Mouse (Mus musculus): ENCODE data around the gene Slc43a1.

Gene Slc43a1

GRCm38 (mm10) chr2:84827283-84827920, 11.2 kb upstream of the Slc43a1 start:
- in situ Hi-C loops (cut with MboI; ENCODE audit: low sequenced_read_pairs), result no loop called here

GRCm38 (mm10) chr2:84831666-84832391, 6.8 kb upstream of the Slc43a1 start:
- in situ Hi-C loops (cut with MboI; ENCODE audit: low sequenced_read_pairs), result no loop called here

- in situ Hi-C loops (cut with MboI; ENCODE audit: low sequenced_read_pairs), result no loop called here
Observed at GRCm38 (mm10) chr2:84837107-84837506, 1.5 kb upstream of the Slc43a1 start.

GRCm38 (mm10) chr2:84837817-84838592, 645 bp upstream of the Slc43a1 start:
- in situ Hi-C loops (cut with MboI; ENCODE audit: low sequenced_read_pairs), result no loop called here

GRCm38 (mm10) chr2:84838993-84839980, 637 bp downstream of the Slc43a1 start:
- in situ Hi-C loops (cut with MboI; ENCODE audit: low sequenced_read_pairs), result no loop called here

- in situ Hi-C loops (cut with MboI; ENCODE audit: low sequenced_read_pairs), result no loop called here
Observed at GRCm38 (mm10) chr2:84840016-84840747, 1.5 kb downstream of the Slc43a1 start.

GRCm38 (mm10) chr2:84840748-84841563, 2.3 kb downstream of the Slc43a1 start:
- in situ Hi-C loops (cut with MboI; ENCODE audit: low sequenced_read_pairs), result no loop called here

- in situ Hi-C loops (cut with MboI; ENCODE audit: low sequenced_read_pairs), result no loop called here
Observed at GRCm38 (mm10) chr2:84841905-84842304, 3.3 kb downstream of the Slc43a1 start.

- in situ Hi-C loops (cut with MboI; ENCODE audit: low sequenced_read_pairs), result no loop called here
Observed at GRCm38 (mm10) chr2:84843654-84844053, 5.0 kb downstream of the Slc43a1 start.

- in situ Hi-C loops (cut with MboI; ENCODE audit: low sequenced_read_pairs), result no loop called here
Observed at GRCm38 (mm10) chr2:84845226-84845625, 6.6 kb downstream of the Slc43a1 start.

- in situ Hi-C loops (cut with MboI; ENCODE audit: low sequenced_read_pairs), result no loop called here
Observed at GRCm38 (mm10) chr2:84850407-84851129, 11.9 kb downstream of the Slc43a1 start.

GRCm38 (mm10) chr2:84851130-84852040, 12.7 kb downstream of the Slc43a1 start:
- in situ Hi-C loops (cut with MboI; ENCODE audit: low sequenced_read_pairs), result no loop called here

GRCm38 (mm10) chr2:84855732-84856131, 17.1 kb downstream of the Slc43a1 start:
- in situ Hi-C loops (cut with MboI; ENCODE audit: low sequenced_read_pairs), result no loop called here

GRCm38 (mm10) chr2:84858551-84858950, 19.9 kb downstream of the Slc43a1 start:
- in situ Hi-C loops (cut with MboI; ENCODE audit: low sequenced_read_pairs), result no loop called here

GRCm38 (mm10) chr2:84859991-84860780, 21.5 kb downstream of the Slc43a1 start:
- in situ Hi-C loops (cut with MboI; ENCODE audit: low sequenced_read_pairs), result no loop called here

GRCm38 (mm10) chr2:84861430-84861829, 22.8 kb downstream of the Slc43a1 start:
- in situ Hi-C loops (cut with MboI; ENCODE audit: low sequenced_read_pairs), result no loop called here

- in situ Hi-C loops (cut with MboI; ENCODE audit: low sequenced_read_pairs), result no loop called here
Observed at GRCm38 (mm10) chr2:84862231-84862630, 23.6 kb downstream of the Slc43a1 start.

Measured in CH12F3 (cell line).